Mouse (Mus musculus) thymus, postnatal 25 days (tissue): ENCODE results near the gene Pcgf2.

ENCODE experiments used
- DNase-seq: peaks from one replicate; pipeline ENCODE4 v3.0.0; 2022

The Pcgf2 gene

DNA sequence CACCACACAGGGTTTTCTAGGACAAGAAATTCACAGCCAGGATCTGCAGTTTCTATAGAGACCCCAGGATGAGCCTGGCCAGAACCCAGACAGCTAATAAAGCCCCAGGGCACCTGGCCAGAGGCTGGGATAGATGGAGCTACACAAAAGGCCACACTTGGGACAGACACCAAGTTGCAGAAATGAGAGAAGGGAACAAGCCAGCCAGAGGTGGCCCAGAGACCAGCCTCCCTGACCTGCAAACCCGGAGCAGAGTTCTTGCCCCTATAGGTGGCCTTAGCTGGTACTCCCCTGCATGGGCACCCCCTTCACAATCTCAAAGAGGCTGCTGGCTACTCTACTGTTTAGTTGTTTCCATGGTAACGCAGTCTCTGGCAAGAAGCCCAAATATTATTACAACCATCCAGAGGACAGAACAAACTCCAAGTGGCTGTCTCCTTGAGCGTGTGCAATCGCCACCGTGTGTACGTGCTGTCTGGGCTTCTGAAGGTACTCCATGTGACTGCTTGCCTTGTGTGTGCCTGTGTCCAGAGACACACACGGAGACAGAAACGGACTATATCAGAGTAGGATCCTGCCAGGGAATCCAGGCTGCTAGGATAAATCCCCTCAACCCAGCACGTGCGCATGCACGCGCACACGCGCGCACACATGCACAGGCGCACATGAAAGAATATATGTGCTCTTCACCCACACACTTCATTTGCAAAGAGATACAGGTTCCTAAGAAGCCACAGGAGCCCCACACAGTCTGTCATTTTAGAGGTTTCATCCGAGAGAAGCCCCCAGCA lies 5.2 kb downstream of the Pcgf2 start:
- DNase-seq = no peak

DNA sequence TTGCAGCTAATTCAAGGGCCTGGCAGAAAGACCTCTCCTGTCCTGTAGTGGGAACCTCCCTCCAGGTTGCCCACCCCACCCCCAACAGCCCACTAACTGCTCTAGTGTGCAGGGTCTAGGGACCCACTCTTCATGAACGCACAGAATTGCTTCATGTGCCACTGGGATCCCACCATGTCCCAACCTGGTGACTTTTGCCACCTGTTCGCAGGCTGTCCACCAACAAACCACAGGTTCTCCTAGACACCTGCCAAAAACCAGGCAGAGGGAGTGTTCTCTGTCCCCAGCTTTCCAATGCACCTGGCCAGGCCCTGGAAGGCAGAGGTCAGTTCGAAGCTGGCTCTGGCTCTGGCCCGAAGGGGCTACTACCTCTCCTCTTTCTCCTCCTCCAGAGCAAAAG lies 5.9 kb downstream of the Pcgf2 start:
- DNase-seq = no peak

DNA sequence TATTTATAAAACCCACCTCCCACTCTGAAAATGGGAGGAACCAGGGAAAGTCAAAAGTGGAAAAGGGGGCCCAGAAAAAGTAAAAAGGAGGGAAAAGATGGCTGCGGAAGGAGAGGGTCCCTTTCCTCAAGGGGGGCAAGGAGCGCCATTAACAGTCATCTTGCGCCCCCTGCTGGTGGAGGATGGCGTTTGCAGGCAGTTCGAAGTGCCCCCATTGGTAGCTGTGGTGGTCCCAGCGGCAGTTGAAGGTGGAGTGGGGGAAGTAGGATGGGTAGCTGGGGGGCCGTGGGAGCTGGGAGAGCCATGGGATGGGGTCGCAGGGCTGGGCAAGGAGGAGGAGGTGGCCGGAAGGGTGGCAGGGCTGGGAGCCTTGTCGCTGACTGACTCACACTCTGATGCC lies 10.4 kb downstream of the Pcgf2 start:
- DNase-seq = peak; percentile 82

DNA sequence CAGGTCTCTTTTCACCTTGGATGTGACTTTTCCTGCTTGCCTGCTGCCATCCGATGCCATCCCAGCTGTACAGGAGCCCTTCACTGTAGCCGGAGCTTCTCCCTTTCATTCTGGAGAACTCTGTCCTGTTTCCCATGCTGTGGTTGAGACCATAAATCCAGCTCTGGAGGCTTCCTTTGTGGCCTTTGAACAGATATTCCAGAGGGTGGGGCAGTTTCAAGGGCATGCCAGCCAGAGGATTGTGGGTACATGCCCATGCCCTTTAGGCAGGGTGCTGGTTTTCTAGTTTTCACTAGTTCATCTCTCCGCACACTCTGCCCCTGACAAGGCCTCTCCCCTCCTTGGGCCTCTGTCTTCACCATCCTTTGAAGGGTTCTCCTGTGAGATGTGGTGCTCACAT lies 13.2 kb downstream of the Pcgf2 start:
- DNase-seq = no peak

DNA sequence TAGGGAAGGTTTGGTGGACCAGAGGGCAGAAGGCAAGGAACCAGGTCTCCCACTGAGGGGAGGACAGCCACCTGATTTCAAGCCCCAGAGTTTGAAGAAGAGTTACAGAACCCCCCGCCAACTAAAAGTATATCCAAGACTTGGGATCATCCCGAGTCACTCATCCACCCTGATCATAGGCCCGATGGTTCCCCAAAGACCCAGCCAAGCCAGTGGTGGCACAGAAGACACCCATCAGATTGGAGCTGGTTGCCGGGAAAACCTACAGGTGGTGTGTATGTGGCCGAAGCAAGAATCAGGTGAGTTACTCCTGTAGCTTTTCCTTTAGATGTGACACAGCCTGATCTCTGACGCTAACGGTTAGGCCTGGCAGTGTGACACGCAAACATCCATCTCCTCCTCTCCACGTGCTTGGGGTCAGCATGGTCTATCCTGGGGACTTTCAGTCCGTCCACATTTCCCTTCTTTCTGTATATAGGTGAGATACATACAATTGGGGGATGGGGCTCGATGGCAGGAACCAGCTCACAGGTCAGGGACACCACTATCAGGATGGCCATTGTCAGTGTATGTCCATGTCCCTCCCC lies 13.9 kb downstream of the Pcgf2 start:
- no peak for DNase-seq

- peak; percentile 84 for DNase-seq
Observed at GRCm38 (mm10) chr11:97685613-97686321, 14.5 kb downstream of the Pcgf2 start, which contains the start of gene Cisd3. Gene Cisd3, plus strand, starts transcription at chr11:97685826.

GRCm38 (mm10) chr11:97684766-97685165 lies 15.5 kb downstream of the Pcgf2 start:
- DNase-seq = no peak

DNA sequence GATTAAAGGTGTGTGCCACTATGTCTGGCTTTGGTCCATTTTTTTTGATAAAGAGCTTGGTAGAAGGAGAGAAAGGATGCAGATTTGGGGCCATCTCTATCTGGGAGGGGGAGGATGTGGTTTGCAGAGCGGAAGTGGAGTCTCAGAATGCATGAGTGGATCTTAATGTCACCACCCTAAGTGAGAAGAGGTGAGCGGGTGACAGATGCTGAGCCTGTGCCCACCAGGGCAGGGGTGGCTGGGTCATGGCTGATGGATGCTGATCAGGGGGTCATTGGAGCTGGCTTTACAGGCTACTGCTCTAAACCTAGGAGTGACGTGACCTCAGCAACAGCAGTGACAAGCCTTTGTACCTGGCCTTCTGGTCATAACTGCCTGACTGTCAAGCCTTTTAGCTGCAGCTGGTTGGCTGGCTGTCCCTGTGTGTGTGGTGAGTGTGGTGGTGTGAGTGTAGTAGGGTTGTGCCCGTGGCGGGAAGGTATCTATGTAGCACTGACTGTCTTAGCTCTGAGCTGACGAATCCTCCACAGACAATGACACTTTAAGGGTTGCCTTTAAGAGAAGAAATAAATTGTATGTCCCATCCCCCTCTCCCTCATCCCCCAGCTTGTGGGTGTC lies 16.1 kb downstream of the Pcgf2 start:
- DNase-seq = peak; percentile 70

GRCm38 (mm10) chr11:97682504-97683055 lies 17.7 kb downstream of the Pcgf2 start:
- no peak for DNase-seq

- DNase-seq = no peak
Observed at GRCm38 (mm10) chr11:97680430-97680829, 19.9 kb downstream of the Pcgf2 start.

DNA sequence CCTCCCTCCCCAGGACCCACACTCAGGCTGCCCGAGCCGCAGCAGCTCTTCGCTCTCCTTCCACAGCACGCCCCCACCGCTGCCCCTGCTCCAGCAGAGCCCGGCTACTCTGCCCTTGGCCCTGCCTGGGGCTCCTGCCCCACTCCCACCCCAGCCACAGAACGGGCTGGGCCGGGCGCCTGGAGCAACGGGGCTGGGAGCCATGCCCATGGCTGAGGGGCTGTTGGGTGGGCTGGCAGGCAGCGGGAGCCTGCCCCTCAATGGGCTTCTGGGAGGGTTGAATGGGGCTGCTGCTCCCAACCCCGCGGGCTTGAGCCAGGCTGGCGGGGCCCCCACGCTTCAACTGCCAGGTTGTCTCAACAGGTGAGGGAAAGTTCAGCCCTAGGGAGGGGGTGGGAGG lies 22.0 kb downstream of the Pcgf2 start:
- no peak for DNase-seq

GRCm38 (mm10) chr11:97677842-97678241 lies 22.5 kb downstream of the Pcgf2 start:
- no peak for DNase-seq

DNA sequence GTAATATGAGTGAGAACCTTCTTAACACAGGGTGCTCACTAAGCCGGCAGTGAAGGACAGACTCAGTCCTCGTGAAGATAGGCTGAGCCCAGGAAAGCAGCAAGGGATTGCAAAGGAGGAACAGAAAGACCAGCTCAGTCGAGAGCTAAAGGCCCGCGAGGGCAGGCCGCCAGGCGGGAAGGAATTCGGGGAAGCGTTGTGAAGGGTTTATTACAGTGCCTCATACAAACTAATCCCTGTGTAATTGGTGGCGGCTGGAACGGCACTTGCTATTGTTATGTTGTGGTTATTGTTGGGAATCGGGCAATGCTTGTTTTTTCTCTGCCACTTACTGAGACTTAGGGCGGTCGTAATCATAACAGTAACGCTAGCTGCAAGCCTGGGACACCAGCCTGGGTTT lies 22.9 kb downstream of the Pcgf2 start:
- DNase-seq = no peak

GRCm38 (mm10) chr11:97676050-97676754 lies 24.1 kb downstream of the Pcgf2 start:
- DNase-seq = no peak

- no peak for DNase-seq
Observed at GRCm38 (mm10) chr11:97673148-97673547, 27.1 kb downstream of the Pcgf2 start.

- no peak for DNase-seq
Observed at GRCm38 (mm10) chr11:97671177-97671527, 29.1 kb downstream of the Pcgf2 start.

- no peak for DNase-seq
Observed at GRCm38 (mm10) chr11:97670234-97671176, 29.8 kb downstream of the Pcgf2 start.

GRCm38 (mm10) chr11:97669829-97670228 lies 30.5 kb downstream of the Pcgf2 start:
- DNase-seq = no peak

- DNase-seq = no peak
Observed at GRCm38 (mm10) chr11:97669268-97669667, 31.0 kb downstream of the Pcgf2 start.

- no peak for DNase-seq
Observed at GRCm38 (mm10) chr11:97668160-97668559, 32.1 kb downstream of the Pcgf2 start.

DNA sequence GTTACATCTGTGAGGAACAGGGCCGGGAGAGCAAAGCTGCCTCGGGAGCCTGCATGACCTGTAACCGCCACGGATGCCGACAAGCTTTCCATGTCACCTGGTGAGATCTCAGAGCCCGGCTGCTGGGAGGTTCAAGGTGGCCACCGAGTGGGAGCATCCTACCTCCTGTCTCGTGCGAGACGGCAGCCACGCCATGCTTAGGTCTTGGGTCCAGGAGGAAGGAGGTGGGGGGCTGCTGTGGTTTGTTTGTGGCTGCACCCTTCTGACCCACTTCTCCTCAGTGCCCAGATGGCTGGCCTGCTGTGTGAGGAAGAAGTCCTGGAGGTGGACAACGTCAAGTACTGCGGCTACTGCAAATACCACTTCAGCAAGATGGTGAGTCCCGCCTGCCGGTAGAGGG lies 33.5 kb downstream of the Pcgf2 start:
- no peak for DNase-seq
